Mouse (Mus musculus) ES-E14 (cell line): ENCODE measurements around the gene Tipin.

ENCODE experiments used
- CHD2 ChIP-seq: IDR thresholded peaks from 2 replicates; pipeline ENCODE4 v1.6.1; 2014; ENCODE audit warnings: mild to moderate bottlenecking, low read depth, low read length, inconsistent platforms
- HCFC1 ChIP-seq: IDR thresholded peaks from 2 replicates; pipeline ENCODE4 v1.6.1; 2012; ENCODE audit warnings: low read length, inconsistent platforms, borderline replicate concordance; ENCODE audit not compliant: insufficient read depth
- MAFK ChIP-seq: IDR thresholded peaks from 2 replicates; pipeline ENCODE4 v1.6.1; 2014; ENCODE audit warnings: mild to moderate bottlenecking, low read depth, low read length, inconsistent platforms; ENCODE audit not compliant: insufficient read depth
- ZC3H11A ChIP-seq: IDR thresholded peaks from 2 replicates; pipeline ENCODE4 v1.6.1; 2012; ENCODE audit warnings: low read depth, mild to moderate bottlenecking, inconsistent platforms, low read length, borderline replicate concordance
- ZNF384 ChIP-seq: IDR thresholded peaks from 2 replicates; pipeline ENCODE4 v1.6.1; 2012; ENCODE audit warnings: low read depth, low read length, inconsistent platforms

DNA sequence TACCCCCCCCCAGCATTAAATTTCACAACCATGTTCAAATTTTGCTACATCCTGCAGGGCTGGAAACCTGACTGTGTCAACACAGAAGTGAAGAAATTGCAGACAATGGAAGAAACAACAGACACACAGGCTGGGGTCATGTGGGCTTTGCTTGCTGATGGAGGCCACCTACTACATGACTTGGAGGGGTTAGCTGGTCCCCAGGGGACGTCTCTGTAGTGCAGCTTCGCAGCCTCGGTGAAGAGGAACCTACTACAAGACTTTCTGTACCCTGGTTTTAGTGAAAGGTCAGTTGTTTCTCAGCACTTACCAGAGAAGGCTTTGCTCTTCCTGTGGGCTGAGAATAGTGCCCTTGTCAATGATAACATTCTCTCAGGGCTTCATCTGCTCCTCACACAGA, 10.1 kb upstream of the Tipin start:
- no peak for TF ChIP-seq ZNF384
- no peak for TF ChIP-seq CHD2
- TF ChIP-seq MAFK = no peak
- no peak for TF ChIP-seq ZC3H11A
- TF ChIP-seq HCFC1 = no peak
